Mouse (Mus musculus): ENCODE measurements around the gene Tmppe.
"Not testable (repeated sequence)": the region's sequence is repeated elsewhere in the genome, so short reads cannot be mapped to it uniquely, and the experiment has no call there.

Gene Tmppe

GRCm38 (mm10) chr9:114400949-114401684 lies at the start of gene Tmppe, which contains the start of gene Glb1:
Tmppe (plus strand) TSS chr9:114401105.
Glb1 (plus strand) TSS chr9:114401076.
- DNase-seq, result peak; percentile 67

DNA sequence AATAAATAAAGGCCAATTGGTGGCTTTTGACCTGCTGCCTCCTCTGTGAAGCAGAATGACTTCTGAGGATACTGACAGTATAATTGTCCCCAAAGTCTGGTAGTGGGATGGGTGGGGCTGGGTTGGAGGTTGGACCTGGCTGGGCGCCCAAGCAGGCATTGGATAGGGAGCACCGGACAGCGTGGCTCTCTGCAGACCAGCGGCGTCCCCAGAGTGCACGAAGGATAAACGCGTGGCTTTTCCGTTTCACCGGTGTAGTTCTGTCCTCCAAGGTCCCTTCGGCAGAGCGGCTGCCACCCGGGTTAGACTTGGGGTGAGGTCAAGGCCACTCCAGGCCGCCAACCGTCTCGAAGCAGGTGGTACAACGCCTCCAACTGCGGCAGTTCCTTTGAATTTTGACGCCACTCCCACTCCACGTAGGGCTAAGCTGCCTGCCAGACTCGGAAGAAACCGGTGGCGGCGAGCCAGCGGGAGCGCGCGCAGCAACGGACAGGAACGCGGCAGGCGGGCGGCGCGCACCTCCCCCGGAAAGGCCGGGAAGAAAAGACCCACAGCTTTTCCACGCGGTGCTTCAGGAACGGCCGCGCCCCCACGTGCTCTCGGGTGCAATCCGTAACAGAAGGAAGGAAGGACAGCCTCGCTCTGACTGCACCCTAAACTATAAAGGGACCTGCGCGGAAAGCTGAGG lies 33.0 kb upstream of the Tmppe start:
- DNase-seq, result peak; percentile 55

GRCm38 (mm10) chr9:114368471-114368858 lies 32.4 kb upstream of the Tmppe start:
- DNase-seq, result no peak

DNA sequence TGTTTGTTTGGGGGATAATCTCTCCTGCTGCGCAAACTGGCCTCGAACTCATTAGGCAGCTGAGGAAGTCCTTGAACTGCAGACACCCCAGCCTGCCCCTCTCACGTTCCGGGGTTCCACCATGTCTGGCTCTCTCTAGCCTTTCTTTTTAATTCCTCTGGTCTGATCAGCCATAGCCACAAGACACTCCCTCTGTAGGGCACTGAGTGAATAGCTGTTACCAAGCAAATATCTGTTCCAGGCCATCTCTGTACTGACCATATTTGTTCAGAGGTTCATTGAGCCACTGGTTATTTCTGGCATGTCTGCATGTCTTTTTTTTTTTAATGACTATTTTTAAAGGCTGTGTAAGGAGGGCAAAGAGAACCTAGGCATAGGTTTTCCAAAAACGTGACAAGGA lies 31.5 kb upstream of the Tmppe start:
- not testable (repeated sequence) for DNase-seq

GRCm38 (mm10) chr9:114371717-114372116 lies 29.2 kb upstream of the Tmppe start:
- DNase-seq, result not testable (repeated sequence)

GRCm38 (mm10) chr9:114375276-114375962 lies 25.5 kb upstream of the Tmppe start:
- no peak for DNase-seq

DNA sequence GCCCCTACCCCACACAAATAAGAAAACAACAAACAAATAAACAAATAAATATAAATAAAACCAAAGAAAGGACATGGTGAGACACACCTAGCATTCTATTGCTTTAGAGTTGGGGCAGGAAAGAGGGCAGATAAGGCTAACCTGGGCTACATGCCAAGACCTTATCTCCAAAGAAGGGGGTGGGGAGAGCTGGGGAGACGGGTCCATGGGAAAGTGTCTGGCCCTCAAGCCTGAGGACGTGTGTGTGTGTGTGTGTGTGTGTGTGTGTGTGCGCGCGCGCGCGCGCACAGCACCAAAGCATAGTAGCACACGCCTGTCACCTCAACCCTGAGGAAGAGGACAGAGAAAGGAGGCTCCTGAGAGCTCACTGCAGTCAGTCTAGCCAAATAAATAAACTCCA lies 23.7 kb upstream of the Tmppe start:
- no peak for DNase-seq

DNA sequence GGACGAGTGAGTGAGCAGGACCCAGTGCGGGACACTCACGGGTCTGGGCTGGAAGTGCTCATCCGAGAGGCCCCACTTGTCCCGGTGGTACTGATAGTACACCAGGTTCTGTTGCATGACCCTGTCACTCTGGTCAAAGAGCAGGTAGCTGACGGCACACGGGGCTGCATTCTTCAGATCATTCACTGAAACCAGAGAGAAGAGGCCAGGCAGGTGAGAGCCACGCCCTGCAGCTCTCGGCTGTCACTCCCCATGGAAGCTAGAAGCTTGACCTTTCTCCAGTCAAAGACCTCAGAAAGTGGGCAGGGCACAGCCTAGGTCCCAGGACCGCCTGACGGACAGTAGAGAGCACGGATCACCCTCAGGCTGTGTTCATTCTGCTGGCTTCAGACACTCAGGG lies 21.0 kb upstream of the Tmppe start:
- DNase-seq, result no peak

GRCm38 (mm10) chr9:114380881-114381733 lies 19.8 kb upstream of the Tmppe start:
- no peak for DNase-seq

GRCm38 (mm10) chr9:114382936-114383710 lies 17.8 kb upstream of the Tmppe start:
- DNase-seq, result no peak

GRCm38 (mm10) chr9:114384691-114385090 lies 16.2 kb upstream of the Tmppe start:
- DNase-seq, result no peak

DNA sequence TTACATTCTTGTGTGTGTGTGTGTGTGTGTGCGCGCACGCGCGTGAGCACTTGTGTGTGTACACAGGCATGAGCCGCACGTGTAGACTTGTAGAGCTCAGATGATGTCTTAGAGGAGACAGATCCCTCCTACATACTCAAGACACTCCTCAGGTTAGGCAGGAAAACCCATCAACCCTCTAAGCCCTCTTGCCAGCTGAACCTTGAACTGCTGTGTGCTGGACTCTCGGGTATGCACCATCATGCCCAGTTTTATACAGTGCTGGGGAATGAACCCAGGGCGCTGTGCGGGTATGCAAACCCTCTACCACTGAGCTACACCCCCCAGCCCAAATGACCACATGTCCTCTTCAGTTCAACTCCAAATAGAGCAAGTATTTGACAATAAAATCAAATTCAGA lies 15.7 kb upstream of the Tmppe start:
- DNase-seq, result no peak

DNA sequence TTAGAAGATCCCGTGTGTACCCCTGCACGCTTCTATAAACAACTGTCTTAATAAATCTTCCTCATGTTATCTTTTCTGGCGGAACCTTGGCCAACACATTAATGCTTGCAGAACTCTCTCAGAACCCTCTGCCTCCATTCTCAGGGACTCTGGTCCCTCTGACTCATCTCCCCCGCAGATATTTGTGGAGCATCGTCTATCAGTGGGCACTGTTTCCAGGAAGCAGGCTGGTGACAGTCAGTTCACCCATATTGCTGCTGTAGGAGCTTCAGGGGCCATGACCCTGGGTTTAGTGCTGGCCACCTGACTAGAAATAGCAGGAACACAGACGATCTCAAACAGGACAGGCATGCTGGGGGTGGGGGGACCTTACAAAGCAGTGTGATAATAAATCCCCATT lies 13.8 kb upstream of the Tmppe start:
- DNase-seq, result no peak

- DNase-seq, result no peak
Measured at GRCm38 (mm10) chr9:114388288-114388687, 12.6 kb upstream of the Tmppe start.

DNA sequence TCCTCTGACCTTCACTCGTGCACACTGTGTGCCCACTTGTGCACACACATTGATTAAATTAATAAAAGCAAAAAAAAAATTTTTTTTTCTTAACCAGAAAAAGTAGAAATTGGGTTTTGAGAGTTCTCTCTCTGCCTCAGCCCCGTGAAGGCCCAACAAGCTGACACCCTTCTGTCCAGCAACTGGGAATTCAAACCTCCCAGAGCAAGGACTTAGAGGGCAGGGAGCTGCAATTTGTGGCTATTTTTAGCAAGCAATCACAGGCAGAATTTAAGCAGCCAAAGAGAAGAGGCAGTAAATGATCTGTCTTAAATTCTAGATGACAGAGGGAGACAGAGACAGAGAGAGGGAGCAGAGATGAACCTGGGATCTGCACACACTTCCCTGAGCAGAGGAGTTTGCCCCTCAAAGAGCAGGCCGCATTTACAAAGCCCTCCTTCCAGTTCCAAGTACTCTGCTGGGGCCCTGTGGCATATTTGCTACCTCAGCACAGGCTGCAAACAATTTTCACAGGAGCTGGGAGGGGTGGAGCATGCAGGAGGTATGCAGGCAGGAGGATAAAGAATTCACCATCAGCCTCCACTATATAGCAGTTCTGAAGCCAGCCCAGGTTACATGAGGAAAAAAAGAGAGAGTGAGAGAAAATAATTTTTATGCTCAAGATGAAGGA lies 12.1 kb upstream of the Tmppe start:
- DNase-seq, result no peak

- no peak for DNase-seq
Measured at GRCm38 (mm10) chr9:114389371-114389904, 11.5 kb upstream of the Tmppe start.

- peak; percentile 27 for DNase-seq
Measured at GRCm38 (mm10) chr9:114389905-114390748, 10.8 kb upstream of the Tmppe start, which contains the start of gene Crtap. Crtap (minus strand) TSS chr9:114390675.

GRCm38 (mm10) chr9:114390749-114391075 lies 10.2 kb upstream of the Tmppe start:
- no peak for DNase-seq

- not testable (repeated sequence) for DNase-seq
Measured at GRCm38 (mm10) chr9:114394136-114394535, 6.8 kb upstream of the Tmppe start.

DNA sequence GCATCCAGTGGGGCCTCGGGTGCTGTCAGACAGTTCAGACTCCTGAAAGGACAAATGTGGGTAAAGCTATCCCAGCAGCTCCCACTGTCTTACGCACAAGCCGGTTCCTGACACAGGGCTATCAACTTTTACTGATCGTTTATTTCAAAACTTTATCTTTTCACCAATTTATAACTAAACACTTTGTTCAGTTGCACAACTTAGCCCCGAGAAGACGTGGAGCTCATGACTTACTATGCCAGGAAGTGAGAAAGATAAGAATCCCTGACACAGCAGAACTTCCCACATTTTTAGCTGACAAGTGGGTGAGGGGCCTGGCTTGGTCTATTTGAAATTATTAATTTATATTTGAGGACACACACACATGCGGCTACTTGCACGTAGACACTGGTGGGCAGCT lies 6.2 kb upstream of the Tmppe start:
- no peak for DNase-seq
